26 mouse cellular contexts compared by ENCODE assay signal in genomic region chr8:88588205-88588889, GRCm38 (mm10). TPM values are rescaled to one million over a fixed set of nuclear protein-coding genes. Genes with fewer than 3 reads are reported as not detected.
"Had no signal": no experiment of that assay in that cellular context is flagged by ENCODE, and none has a peak within 500 bp of the region (broad histone marks: within the 10 kb centered on the region; RNA-seq: fewer than 3 reads in every experiment).

No protein-coding gene starts in this region.

- H3K4me3 ChIP-seq: gastrocnemius, adult 2 months; heart, embryonic 10.5 days; heart, embryonic 12.5 days; hindbrain, embryonic 10.5 days; hindbrain, embryonic 12.5 days; intestine, embryonic 15.5 days; layer of hippocampus, adult 2 months; left cerebral cortex, adult 2 months; limb, embryonic 10.5 days; limb, embryonic 12.5 days; liver, embryonic 13.5 days; liver, embryonic 15.5 days had no signal

- H3K4me2 ChIP-seq: heart, embryonic 12.5 days; hindbrain, embryonic 12.5 days; hindbrain, embryonic 14.5 days; intestine, embryonic 15.5 days; limb, embryonic 12.5 days; liver, embryonic 11.5 days; liver, embryonic 13.5 days; liver, embryonic 15.5 days had no signal

- H3K27ac ChIP-seq: gastrocnemius, adult 2 months; heart, embryonic 10.5 days; hindbrain, embryonic 10.5 days; hindbrain, embryonic 12.5 days; hindbrain, embryonic 14.5 days; intestine, embryonic 15.5 days; layer of hippocampus, adult 2 months; left cerebral cortex, adult 2 months; limb, embryonic 10.5 days; limb, embryonic 12.5 days; liver, embryonic 13.5 days; liver, embryonic 15.5 days had no signal

- H3K36me3 ChIP-seq: liver, embryonic 13.5 days; liver, embryonic 15.5 days had no signal

- DNase-seq: gastrocnemius, adult 2 months; gastrocnemius, postnatal 10 days; gastrocnemius, postnatal 25 days; heart, adult 18-20 months; heart, postnatal 10 days; heart, postnatal 4 days; kidney, adult 8-10 months; kidney, postnatal 25 days; liver; liver, embryonic 13.5 days had no signal

- H3K4me1 ChIP-seq: intestine, embryonic 15.5 days; limb, embryonic 12.5 days; liver, embryonic 15.5 days had no signal

- ATAC-seq: hindbrain, embryonic 16.5 days; inflammation-experienced regulatory T-cells, adult 6 months; intestine, embryonic 15.5 days; intestine, postnatal 0 days had no signal

- H3K9ac ChIP-seq: heart, embryonic 12.5 days; hindbrain, embryonic 12.5 days; hindbrain, embryonic 14.5 days; intestine, embryonic 15.5 days; limb, embryonic 12.5 days; liver, embryonic 13.5 days; liver, embryonic 15.5 days had no signal

- H3K9me3 ChIP-seq: heart, embryonic 10.5 days; heart, embryonic 12.5 days; hindbrain, embryonic 10.5 days; hindbrain, embryonic 12.5 days; intestine, embryonic 15.5 days; limb, embryonic 10.5 days; limb, embryonic 12.5 days; liver, embryonic 13.5 days; liver, embryonic 15.5 days had no signal

- H3K27me3 ChIP-seq: hindbrain, embryonic 12.5 days; intestine, embryonic 15.5 days; limb, embryonic 12.5 days; liver, embryonic 13.5 days; liver, embryonic 15.5 days had no signal

RNA-seq across cellular contexts. Expression of gene Nod2, which starts 58.8 kb away (rescaled TPM):
- polyA plus RNA-seq: heart, embryonic 14.5 days had no signal
